9 mouse cellular contexts compared by ENCODE assay signal in the genomic region with DNA sequence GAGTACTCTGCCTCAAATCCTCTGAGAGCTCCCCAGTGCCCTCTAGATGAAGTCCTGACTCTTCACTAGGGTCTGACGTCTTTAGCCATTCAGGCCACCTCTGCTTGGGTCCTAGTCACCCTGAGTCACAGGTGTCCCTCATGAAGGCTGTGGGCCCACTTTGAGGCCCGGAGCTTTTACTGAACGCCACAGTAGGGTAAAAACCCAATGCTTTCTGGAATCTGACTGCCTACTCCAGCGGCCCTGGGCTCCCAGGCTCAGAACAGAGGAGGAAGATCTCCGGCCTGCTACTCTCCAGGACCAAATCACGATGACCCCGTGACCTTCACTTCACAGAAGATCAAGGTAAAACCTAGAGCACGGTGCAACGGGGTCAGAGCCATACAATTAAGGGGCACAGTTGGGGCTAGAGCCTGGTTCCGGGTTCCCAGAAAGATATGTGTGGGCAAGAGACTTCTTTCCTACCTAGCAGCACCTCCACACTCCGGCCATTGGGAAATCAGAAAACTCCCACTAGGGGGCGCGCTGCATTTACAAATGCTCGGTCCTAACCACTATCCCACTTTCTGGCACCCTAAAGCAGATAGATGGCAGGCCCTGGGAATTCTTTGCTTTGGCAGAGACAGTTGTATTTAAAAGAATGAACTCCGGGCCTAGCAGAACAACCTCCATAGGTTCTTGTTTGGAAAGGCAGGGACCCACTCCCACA. TPM values are rescaled to one million over a fixed set of nuclear protein-coding genes. Genes with fewer than 3 reads are reported as not detected.
DNase-seq lines count a peak whose midpoint lies in the region; ATAC-seq and TF ChIP-seq lines count a peak whose summit lies in the region.
"Had no signal": no experiment of that assay in that cellular context is flagged by ENCODE, and none has a peak within 500 bp of the region (broad histone marks: within the 10 kb centered on the region; RNA-seq: fewer than 3 reads in every experiment).

No protein-coding gene starts in this region.

- H3K9ac ChIP-seq in hindbrain, embryonic 12.5 days: no peak overlapping the region
- H3K9ac ChIP-seq: heart, embryonic 13.5 days had no signal

- H3K4me2 ChIP-seq in hindbrain, embryonic 12.5 days (replicated peaks): no peak overlapping the region
- H3K4me2 ChIP-seq: heart, embryonic 13.5 days had no signal

- H3K27ac ChIP-seq in cerebellum, adult 2 months (ENCODE audit: insufficient read depth, low read length): no peak overlapping the region
- no peak overlapping the region for H3K27ac ChIP-seq in hindbrain, embryonic 12.5 days
- H3K27ac ChIP-seq: heart, embryonic 13.5 days had no signal

- H3K27me3 ChIP-seq in cerebellum, adult 2 months (ENCODE audit: control insufficient read depth, insufficient read depth, low read length): no peaks in the 10 kb centered on the region
- no peaks in the 10 kb centered on the region for H3K27me3 ChIP-seq in hindbrain, embryonic 12.5 days
- H3K27me3 ChIP-seq: heart, embryonic 13.5 days had no signal

- no peaks in the 10 kb centered on the region for H3K4me1 ChIP-seq in cerebellum, adult 2 months (ENCODE audit: control insufficient read depth, insufficient read depth, low read length)
- H3K4me1 ChIP-seq in hindbrain, embryonic 12.5 days: no peaks in the 10 kb centered on the region
- H3K4me1 ChIP-seq: heart, embryonic 13.5 days had no signal

- peak; percentile 64 for DNase-seq in Muller cell, postnatal 12 days (ENCODE audit: inconsistent ontology term)
- peak; percentile 61 to 80 for DNase-seq in cerebellum, adult 2 months
- DNase-seq in frontal cortex, postnatal 14 days (ENCODE audit: low spot score in 2 of 2): peak; percentile 62 to 79
- DNase-seq in layer of hippocampus, adult 9-11 months: peak; percentile 74
- DNase-seq in lung, postnatal 10 days: peak; percentile 88
- peak; percentile 94 for DNase-seq in retina, embryonic 14.5 days (ENCODE audit: low spot score)
- peak; percentile 77 for DNase-seq in thymus, postnatal 25 days

- H3K4me3 ChIP-seq in cerebellum, adult 2 months (replicated peaks; ENCODE audit: insufficient read depth, low read depth, low read length): no peak overlapping the region
- H3K4me3 ChIP-seq in hindbrain, embryonic 12.5 days: no peak overlapping the region
- H3K4me3 ChIP-seq: heart, embryonic 13.5 days had no signal

- no peaks in the 10 kb centered on the region for H3K9me3 ChIP-seq in hindbrain, embryonic 12.5 days (replicated peaks)
- H3K9me3 ChIP-seq: heart, embryonic 13.5 days had no signal

- peak; percentile 58 for TF ChIP-seq CTCF in cerebellum, adult 2 months (IDR thresholded peaks at IDR 0.05; ENCODE audit: borderline replicate concordance, insufficient read depth, low read depth, low read length)

- WGBS in cerebellum, adult 2 months: 35% methylated on average over 15 of the region's 15 CpGs
- 35% methylated on average over 15 of the region's 15 CpGs for WGBS in hindbrain, embryonic 12.5 days

- TF ChIP-seq POLR2A in cerebellum, adult 2 months (IDR thresholded peaks at IDR 0.05; ENCODE audit: borderline replicate concordance, insufficient read depth, low read length): no peak

- peak; percentile 86; the same call in 1 of the 2 replicates for ATAC-seq in hindbrain, embryonic 12.5 days (ENCODE audit: low FRiP score)

- no peaks in the 10 kb centered on the region for H3K36me3 ChIP-seq in hindbrain, embryonic 12.5 days
- H3K36me3 ChIP-seq: heart, embryonic 13.5 days had no signal

RNA-seq across cellular contexts. Expression of a gene that starts 24.1 kb away (rescaled TPM):
- 21.8 and 23.0 TPM in 2 replicates for polyA plus RNA-seq in cerebellum, adult 2 months (2012; rRNA removed)
- 2.2 and 2.6 TPM in 2 replicates for polyA plus RNA-seq in hindbrain, embryonic 12.5 days (2016; fragmentation: Nextera tagmentation; extraction: Ambion mirVana)

RNA-seq across cellular contexts. Expression of a gene that starts 44.7 kb away (rescaled TPM):
- polyA plus RNA-seq in cerebellum, adult 2 months (2012; rRNA removed): 9.9 and 10.3 TPM in 2 replicates
- polyA plus RNA-seq in hindbrain, embryonic 12.5 days (2016; fragmentation: Nextera tagmentation; extraction: Ambion mirVana): 16.2 and 20.6 TPM in 2 replicates
